Mouse (Mus musculus) lung, adult 2 months (tissue): ENCODE measurements around the gene Cdk2.

ENCODE experiments used
- CTCF ChIP-seq: fragments of 200-500 bp; IDR thresholded peaks from 2 replicates; pipeline ENCODE4 v1.5.1; 2011; ENCODE audit warnings: mild to moderate bottlenecking, low read length, control low read depth; ENCODE audit not compliant: insufficient read depth
- POLR2A ChIP-seq: fragments of 200-500 bp; IDR thresholded peaks from 2 replicates; pipeline ENCODE4 v1.6.1; 2011; ENCODE audit warnings: low read depth, mild to moderate bottlenecking, control low read depth, low read length, borderline replicate concordance; ENCODE audit errors: extremely low read depth

DNA sequence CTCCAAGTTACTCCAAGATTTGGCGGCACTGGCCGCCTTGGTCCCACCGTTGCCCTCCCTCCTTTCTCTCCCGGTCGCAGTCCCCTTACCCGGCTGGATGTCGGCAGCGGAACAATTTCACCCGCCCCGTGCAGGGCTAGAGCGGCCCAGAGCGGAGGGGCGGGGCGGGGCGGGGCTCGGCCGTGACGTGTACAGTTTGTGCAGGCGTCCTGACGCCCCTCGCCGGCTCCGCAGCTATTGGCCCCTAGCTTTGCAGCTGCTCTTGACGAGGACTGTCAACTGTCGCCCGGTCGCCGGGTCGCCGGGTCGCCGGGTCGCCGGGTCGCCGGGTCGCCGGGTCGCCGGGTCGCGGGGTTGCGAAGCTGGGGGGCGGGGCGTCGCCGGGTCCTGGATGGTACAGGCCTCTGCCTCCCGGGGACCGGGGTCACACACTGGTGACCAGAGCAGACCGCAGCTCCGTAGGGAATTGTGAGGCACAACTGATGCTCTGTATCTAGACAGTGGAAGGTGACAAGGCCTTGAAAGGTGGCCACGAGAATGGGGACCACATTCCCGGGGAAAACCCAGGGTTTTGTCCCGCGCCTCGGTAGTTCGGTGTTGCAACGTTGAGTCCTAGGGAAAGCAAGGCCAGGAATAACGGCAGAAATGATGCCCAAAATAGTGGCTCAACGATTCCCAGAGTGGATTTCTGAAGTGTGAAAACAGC is 30.9 kb downstream of the Cdk2 start, which contains the start of gene Suox:
- TF ChIP-seq POLR2A (peak; percentile 51; the same call in 1 of the 2 replicates), CTCF (no peak)
